Mouse (Mus musculus) megakaryocyte, embryonic 14.5 days (primary cell): ENCODE measurements around the gene Shisa9.

Source experiments
- FLI1 ChIP-seq: IDR thresholded peaks from 2 replicates; pipeline ENCODE4 v1.6.1; 2012; ENCODE audit warnings: low read length, inconsistent platforms, mixed read lengths
- GATA1 ChIP-seq: IDR thresholded peaks from 3 replicates; pipeline ENCODE4 v1.6.1; 2012; ENCODE audit warnings: mixed read lengths, low read length, inconsistent platforms, borderline replicate concordance

DNA sequence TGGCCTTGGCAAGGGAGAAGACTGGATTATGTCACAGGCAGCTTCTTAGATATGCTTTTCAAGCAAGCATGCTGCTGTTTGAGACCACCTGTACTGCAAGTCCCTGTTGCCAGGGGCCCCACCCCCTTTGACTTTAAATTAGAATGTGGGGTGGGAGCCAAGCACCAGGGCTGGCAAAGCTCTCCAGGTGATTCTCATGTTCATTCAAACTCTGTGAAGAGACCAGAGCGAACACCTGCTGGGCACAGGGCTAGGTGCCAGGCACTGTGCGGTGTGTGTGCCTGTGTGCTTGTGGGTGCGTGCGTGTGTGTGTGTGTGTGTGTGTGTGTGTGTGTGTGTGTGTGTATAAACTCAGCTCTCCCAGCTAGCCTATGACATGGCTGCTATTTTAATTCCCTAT is 3.1 kb downstream of the Shisa9 start:
- TF ChIP-seq GATA1: no peak
- TF ChIP-seq FLI1: no peak
